23 mouse cellular contexts compared by ENCODE assay signal in the genomic region with DNA sequence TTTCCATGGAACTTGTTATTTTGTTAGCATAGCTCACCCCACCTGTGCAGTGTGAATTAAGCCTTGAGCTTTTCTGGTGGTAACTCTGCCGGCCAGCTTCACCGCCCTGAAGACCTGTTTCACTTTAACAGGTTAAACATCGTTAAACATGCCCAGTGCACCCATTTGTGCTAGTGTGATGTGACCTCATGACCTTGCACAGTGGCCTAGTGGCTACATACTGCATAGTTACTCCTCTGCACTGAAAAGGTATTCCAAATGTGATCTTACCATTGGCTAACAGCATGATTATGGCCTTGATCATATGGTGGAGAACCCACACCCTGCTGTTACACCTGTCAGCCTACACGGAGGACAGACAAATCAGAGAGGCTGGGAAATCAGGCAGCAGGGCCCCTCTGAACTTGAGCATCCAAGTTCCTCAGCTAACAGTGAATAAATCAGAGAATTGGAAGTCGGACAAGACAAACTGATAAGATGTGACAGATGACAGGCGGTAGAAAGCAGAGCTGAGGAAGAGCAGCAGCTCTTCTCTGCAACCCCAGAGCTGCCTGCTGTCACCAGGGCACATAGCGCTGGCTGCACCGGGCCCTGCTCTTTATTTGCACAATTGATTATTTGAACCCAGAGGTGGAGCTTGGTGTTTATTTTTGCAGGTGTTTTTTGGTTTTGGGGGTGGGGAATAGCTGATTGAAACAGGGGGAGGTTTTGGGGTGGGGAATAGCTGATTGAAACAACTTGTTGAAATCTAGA. TPM values are rescaled to one million over a fixed set of nuclear protein-coding genes. Genes with fewer than 3 reads are reported as not detected.
DNase-seq lines count a peak whose midpoint lies in the region; ATAC-seq and TF ChIP-seq lines count a peak whose summit lies in the region.
"Had no signal": no experiment of that assay in that cellular context is flagged by ENCODE, and none has a peak within 500 bp of the region (broad histone marks: within the 10 kb centered on the region; RNA-seq: fewer than 3 reads in every experiment).

No protein-coding gene starts in this region.

- H3K4me3 ChIP-seq in lung, embryonic 14.5 days (ENCODE audit: low read depth, low read length), result no peak overlapping the region
- no peak overlapping the region for H3K4me3 ChIP-seq in lung, adult 2 months (replicated peaks; ENCODE audit: extremely low read depth, low read depth, low read length)
- no peak overlapping the region for H3K4me3 ChIP-seq in liver, embryonic 13.5 days (replicated peaks)
- H3K4me3 ChIP-seq in stomach, embryonic 15.5 days (replicated peaks), result no peak overlapping the region
- H3K4me3 ChIP-seq: embryonic facial prominence, embryonic 13.5 days; forebrain, embryonic 10.5 days; forebrain, embryonic 15.5 days; hindbrain, embryonic 10.5 days had no signal

- no peaks in the 10 kb centered on the region for H3K27me3 ChIP-seq in lung, embryonic 14.5 days (ENCODE audit: insufficient read depth, low read length)
- no peaks in the 10 kb centered on the region for H3K27me3 ChIP-seq in liver, embryonic 13.5 days
- no peaks in the 10 kb centered on the region for H3K27me3 ChIP-seq in stomach, embryonic 15.5 days (replicated peaks)
- H3K27me3 ChIP-seq: CH12.LX; embryonic facial prominence, embryonic 13.5 days; forebrain, embryonic 15.5 days had no signal

- no peak for TF ChIP-seq POLR2A in lung, adult 2 months (IDR thresholded peaks at IDR 0.05; ENCODE audit: borderline replicate concordance, extremely low read depth, low read depth, low read length)

- 48% methylated on average over 8 of the region's 8 CpGs for WGBS in lung, embryonic 14.5 days
- WGBS in lung, adult 2 months, result 68% methylated on average over 8 of the region's 8 CpGs
- 64% methylated on average over 8 of the region's 8 CpGs for WGBS in liver, embryonic 13.5 days (ENCODE audit: insufficient replicate concordance)
- 64% methylated on average over 8 of the region's 8 CpGs for WGBS in stomach, embryonic 15.5 days

- TF ChIP-seq CTCF in lung, embryonic 14.5 days (IDR thresholded peaks at IDR 0.05; ENCODE audit: low read depth), result no peak
- no peak for TF ChIP-seq CTCF in lung, adult 2 months (IDR thresholded peaks at IDR 0.05; ENCODE audit: insufficient read depth, low read length)

- peak; percentile 23 for DNase-seq in lung, embryonic 14.5 days
- DNase-seq in lung, adult 2 months, result no peak
- DNase-seq in liver, embryonic 13.5 days, result no peak
- no peak for DNase-seq in thymus, postnatal 10 days (ENCODE audit: low spot score in 2 of 2)
- DNase-seq in cerebellum, postnatal 36 days, result no peak
- DNase-seq: adrenal gland, adult 8-10 months; cerebellum, adult 8-10 months; heart, postnatal 14 days; kidney, adult 18-20 months; layer of hippocampus, adult 9-11 months; lung, adult 18-20 months; lung, postnatal 14 days; right cerebral cortex, postnatal 25 days had no signal

- no peak overlapping the region for H3K9ac ChIP-seq in lung, embryonic 14.5 days
- H3K9ac ChIP-seq in liver, embryonic 13.5 days, result no peak overlapping the region
- no peak overlapping the region for H3K9ac ChIP-seq in stomach, embryonic 15.5 days
- H3K9ac ChIP-seq: embryonic facial prominence, embryonic 13.5 days; forebrain, embryonic 15.5 days had no signal

- no peaks in the 10 kb centered on the region; the same call in 1 of the 2 replicates for H3K4me1 ChIP-seq in lung, embryonic 14.5 days (ENCODE audit: insufficient read depth)
- peaks cover 8% of the 10 kb centered on the region; the same call in 1 of the 2 replicates for H3K4me1 ChIP-seq in lung, adult 2 months (ENCODE audit: control insufficient read depth, insufficient read depth, low read length)
- H3K4me1 ChIP-seq in liver, embryonic 13.5 days (replicated peaks), result peaks cover 39% of the 10 kb centered on the region
- peaks cover 8% of the 10 kb centered on the region; the same call in 1 of the 2 replicates for H3K4me1 ChIP-seq in stomach, embryonic 15.5 days

- peak; percentile 52; the same call in 1 of the 2 replicates for ATAC-seq in lung, embryonic 14.5 days (ENCODE audit: insufficient read depth)
- ATAC-seq in liver, embryonic 13.5 days (ENCODE audit: low read depth), result peak; percentile 67
- peak; percentile 63; the same call in 1 of the 2 replicates for ATAC-seq in stomach, embryonic 15.5 days (ENCODE audit: insufficient read depth, low FRiP score, low read depth)
- ATAC-seq: activated CD4-positive, CD25-positive, alpha-beta regulatory T cell, adult 4 months; forebrain, embryonic 15.5 days; hindbrain, embryonic 16.5 days; midbrain, embryonic 16.5 days had no signal

- H3K27ac ChIP-seq in lung, embryonic 14.5 days (ENCODE audit: low read depth), result no peak overlapping the region
- peak overlapping the region; percentile 54 for H3K27ac ChIP-seq in liver, embryonic 13.5 days
- 0 out of 2 replicates have a peak overlapping the region, but pooled peaks have one; percentile 18 for H3K27ac ChIP-seq in stomach, embryonic 15.5 days
- H3K27ac ChIP-seq: embryonic facial prominence, embryonic 13.5 days; forebrain, embryonic 10.5 days; forebrain, embryonic 15.5 days; hindbrain, embryonic 10.5 days had no signal

- H3K4me2 ChIP-seq in lung, embryonic 14.5 days, result no peak overlapping the region
- H3K4me2 ChIP-seq in liver, embryonic 13.5 days, result peak overlapping the region; percentile 20
- no peak overlapping the region for H3K4me2 ChIP-seq in stomach, embryonic 15.5 days
- H3K4me2 ChIP-seq: embryonic facial prominence, embryonic 13.5 days; forebrain, embryonic 15.5 days; midbrain, embryonic 11.5 days had no signal

- no peaks in the 10 kb centered on the region for H3K9me3 ChIP-seq in lung, embryonic 14.5 days (ENCODE audit: low read depth, low read length)
- H3K9me3 ChIP-seq in liver, embryonic 13.5 days (replicated peaks), result no peaks in the 10 kb centered on the region
- no peaks in the 10 kb centered on the region for H3K9me3 ChIP-seq in stomach, embryonic 15.5 days
- H3K9me3 ChIP-seq: embryonic facial prominence, embryonic 13.5 days; forebrain, embryonic 10.5 days; forebrain, embryonic 15.5 days; hindbrain, embryonic 10.5 days had no signal

- peaks cover 46% of the 10 kb centered on the region for H3K36me3 ChIP-seq in lung, embryonic 14.5 days (ENCODE audit: insufficient read depth)
- H3K36me3 ChIP-seq in liver, embryonic 13.5 days, result peaks cover 61% of the 10 kb centered on the region
- H3K36me3 ChIP-seq in stomach, embryonic 15.5 days, result peaks cover 19% of the 10 kb centered on the region

RNA-seq across cellular contexts. Expression of a gene that starts 5.6 kb away (rescaled TPM):
- polyA plus RNA-seq in lung, embryonic 14.5 days (2014; fragmentation: Nextera tagmentation; extraction: Ambion mirVana), result 120 and 123 TPM in 2 replicates
- 39.4 and 53.9 TPM in 2 replicates for polyA plus RNA-seq in lung, adult 2 months (2012; rRNA removed)
- 41.1 and 51.0 TPM in 2 replicates for polyA plus RNA-seq in liver, embryonic 13.5 days (2015; fragmentation: Nextera tagmentation; extraction: Ambion mirVana)
- polyA plus RNA-seq in stomach, embryonic 15.5 days (2015; fragmentation: Nextera tagmentation; extraction: Ambion mirVana), result 96.4 and 104 TPM in 2 replicates
